In genomic region chr5:114173877-114174581, GRCm38 (mm10) we compare ENCODE assay signal across 12 mouse cellular contexts. TPM values are rescaled to one million over a fixed set of nuclear protein-coding genes. Genes with fewer than 3 reads are reported as not detected.
DNase-seq lines count a peak whose midpoint lies in the region; ATAC-seq lines count a peak whose summit lies in the region.
"Had no signal": no experiment of that assay in that cellular context is flagged by ENCODE, and none has a peak within 500 bp of the region (broad histone marks: within the 10 kb centered on the region; RNA-seq: fewer than 3 reads in every experiment).

No protein-coding gene starts in this region.

- peak overlapping the region; percentile 54 for H3K27ac ChIP-seq in heart, embryonic 11.5 days (ENCODE audit: low read depth, low read length)
- H3K27ac ChIP-seq in intestine, embryonic 14.5 days (ENCODE audit: low read depth) = no peak overlapping the region
- H3K27ac ChIP-seq in stomach, embryonic 14.5 days (ENCODE audit: low read length) = no peak overlapping the region
- H3K27ac ChIP-seq: left cerebral cortex, adult 2 months; midbrain, embryonic 10.5 days; neural tube, embryonic 13.5 days had no signal

- H3K27me3 ChIP-seq in heart, embryonic 11.5 days (ENCODE audit: control insufficient read depth, insufficient read depth, low read length) = no peaks in the 10 kb centered on the region
- H3K27me3 ChIP-seq in megakaryocyte, embryonic 14.5 days (replicated peaks) = peaks cover 12% of the 10 kb centered on the region
- H3K27me3 ChIP-seq in intestine, embryonic 14.5 days (replicated peaks; ENCODE audit: control insufficient read depth, insufficient read depth, low read length) = no peaks in the 10 kb centered on the region
- no peaks in the 10 kb centered on the region for H3K27me3 ChIP-seq in stomach, embryonic 14.5 days (ENCODE audit: control insufficient read depth, insufficient read depth, low read length)

- no peak for ATAC-seq in heart, embryonic 11.5 days (replicated peaks; ENCODE audit: insufficient number of reproducible peaks, low FRiP score, low TSS enrichment)
- ATAC-seq in megakaryocyte, adult 5-6 weeks (ENCODE audit: poor library complexity, severe bottlenecking) = no peak
- ATAC-seq in intestine, embryonic 14.5 days (replicated peaks; ENCODE audit: low FRiP score, low TSS enrichment, low read depth) = no peak
- no peak for ATAC-seq in stomach, embryonic 14.5 days (ENCODE audit: insufficient number of reproducible peaks, insufficient read depth, low FRiP score, low read depth)
- no peak for ATAC-seq in inflammation-experienced regulatory T-cells, adult 6 months
- ATAC-seq: activated CD4-positive, CD25-positive, alpha-beta regulatory T cell, adult 4 months had no signal

- intact Hi-C loops in heart, postnatal 25 days (cut with DNase I) = no loop called here

- H3K36me3 ChIP-seq in heart, embryonic 11.5 days (ENCODE audit: control insufficient read depth, insufficient read depth, low read length) = 0 out of 2 replicates have a peak, but pooled peaks cover 3% of the 10 kb centered on the region
- H3K36me3 ChIP-seq in megakaryocyte, embryonic 14.5 days (replicated peaks; ENCODE audit: low read length) = no peaks in the 10 kb centered on the region
- no peaks in the 10 kb centered on the region for H3K36me3 ChIP-seq in intestine, embryonic 14.5 days (ENCODE audit: control insufficient read depth, insufficient read depth, low read length)
- H3K36me3 ChIP-seq in stomach, embryonic 14.5 days (ENCODE audit: control insufficient read depth, insufficient read depth, low read length) = no peaks in the 10 kb centered on the region
- H3K36me3 ChIP-seq: midbrain, embryonic 10.5 days; neural tube, embryonic 13.5 days had no signal

- peaks cover 4% of the 10 kb centered on the region for H3K4me1 ChIP-seq in heart, embryonic 11.5 days (ENCODE audit: control insufficient read depth, insufficient read depth, low read length)
- H3K4me1 ChIP-seq in megakaryocyte, embryonic 14.5 days = peaks cover 30% of the 10 kb centered on the region
- no peaks in the 10 kb centered on the region; the same call in 1 of the 2 replicates for H3K4me1 ChIP-seq in intestine, embryonic 14.5 days (replicated peaks; ENCODE audit: control insufficient read depth, insufficient read depth, low read length)
- H3K4me1 ChIP-seq in stomach, embryonic 14.5 days (ENCODE audit: control insufficient read depth, insufficient read depth, low read length) = no peaks in the 10 kb centered on the region

- no peak overlapping the region for H3K4me3 ChIP-seq in heart, embryonic 11.5 days (ENCODE audit: low read depth, low read length)
- peak overlapping the region; percentile 81 for H3K4me3 ChIP-seq in megakaryocyte, embryonic 14.5 days (replicated peaks)
- H3K4me3 ChIP-seq in intestine, embryonic 14.5 days (ENCODE audit: low read depth, low read length) = no peak overlapping the region
- no peak overlapping the region for H3K4me3 ChIP-seq in stomach, embryonic 14.5 days (ENCODE audit: low read depth, low read length)
- H3K4me3 ChIP-seq: left cerebral cortex, adult 2 months; neural tube, embryonic 13.5 days had no signal

- DNase-seq in heart, postnatal 25 days (ENCODE audit: low spot score) = no peak
- DNase-seq in intestine, embryonic 14.5 days (ENCODE audit: low spot score) = no peak
- DNase-seq in natural killer cell, adult 2 months (ENCODE audit: low spot score in 2 of 2) = no peak

- peak overlapping the region; percentile 49 for H3K4me2 ChIP-seq in heart, embryonic 11.5 days
- peak overlapping the region; percentile 23; the same call in 1 of the 2 replicates for H3K4me2 ChIP-seq in intestine, embryonic 14.5 days (ENCODE audit: low read length)
- H3K4me2 ChIP-seq in stomach, embryonic 14.5 days (replicated peaks; ENCODE audit: low read depth, low read length) = 0 out of 2 replicates have a peak overlapping the region, but pooled peaks have one; percentile 4

- H3K9me3 ChIP-seq in heart, embryonic 11.5 days (replicated peaks; ENCODE audit: control insufficient read depth, low read length) = no peaks in the 10 kb centered on the region
- H3K9me3 ChIP-seq in megakaryocyte, embryonic 14.5 days = peaks cover 12% of the 10 kb centered on the region
- no peaks in the 10 kb centered on the region for H3K9me3 ChIP-seq in intestine, embryonic 14.5 days (ENCODE audit: control insufficient read depth, low read length)
- no peaks in the 10 kb centered on the region for H3K9me3 ChIP-seq in stomach, embryonic 14.5 days (ENCODE audit: control insufficient read depth, low read depth, low read length)
- H3K9me3 ChIP-seq: midbrain, embryonic 10.5 days; neural tube, embryonic 13.5 days had no signal

- WGBS in heart, embryonic 11.5 days (ENCODE audit: insufficient replicate concordance) = 17% methylated on average over 14 of the region's 16 CpGs
- 21% methylated on average over 16 of the region's 16 CpGs for WGBS in intestine, embryonic 14.5 days
- 21% methylated on average over 16 of the region's 16 CpGs for WGBS in stomach, embryonic 14.5 days

- no peak overlapping the region for H3K9ac ChIP-seq in heart, embryonic 11.5 days (ENCODE audit: low read depth, low read length)
- H3K9ac ChIP-seq in intestine, embryonic 14.5 days (ENCODE audit: low read length) = no peak overlapping the region
- no peak overlapping the region for H3K9ac ChIP-seq in stomach, embryonic 14.5 days (replicated peaks; ENCODE audit: low read depth, low read length)
- H3K9ac ChIP-seq: neural tube, embryonic 13.5 days had no signal

RNA-seq across cellular contexts. Expression of gene Acacb, which starts 27.7 kb away (rescaled TPM):
- 7.6 and 8.0 TPM in 2 replicates for polyA plus RNA-seq in heart, embryonic 11.5 days (2014; fragmentation: Nextera tagmentation; extraction: Ambion mirVana)
- total RNA-seq in heart, postnatal 25 days (2021) = 100 to 1,000 TPM; 182 to 193 TPM
- polyA plus RNA-seq in megakaryocyte, embryonic 14.5 days (2012; ENCODE audit: insufficient read depth, low replicate concordance) = 0.48 TPM in 2 replicates
- total RNA-seq in megakaryocyte, adult 5-6 weeks (2015) = 0.02 and 0.05 TPM in 2 replicates
- 0.07 TPM in 1 of 2 replicates, not detected in the other for total RNA-seq in megakaryocyte, adult 5-6 weeks (2017)
- 2.3 and 2.4 TPM in 2 replicates for polyA plus RNA-seq in intestine, embryonic 14.5 days (2014; fragmentation: Nextera tagmentation; extraction: Ambion mirVana)
- 2.5 and 3.3 TPM in 2 replicates for polyA plus RNA-seq in stomach, embryonic 14.5 days (2014; fragmentation: Nextera tagmentation; extraction: Ambion mirVana)
- polyA plus RNA-seq in inflammation-experienced regulatory T-cells, adult 6 months (2017; shearing (Covaris generic)) = 1 to 10 TPM; 1.3 to 4.5 (median 1.7) TPM

RNA-seq across cellular contexts. Expression of gene Ung, which starts 43.8 kb away (rescaled TPM):
- 26.3 and 37.0 TPM in 2 replicates for polyA plus RNA-seq in heart, embryonic 11.5 days (2014; fragmentation: Nextera tagmentation; extraction: Ambion mirVana)
- total RNA-seq in heart, postnatal 25 days (2021) = 10 to 100 TPM; 29.7 to 32.3 TPM
- polyA plus RNA-seq in megakaryocyte, embryonic 14.5 days (2012; ENCODE audit: insufficient read depth, low replicate concordance) = 10.8 and 14.5 TPM in 2 replicates
- 3.0 and 3.1 TPM in 2 replicates for total RNA-seq in megakaryocyte, adult 5-6 weeks (2015)
- total RNA-seq in megakaryocyte, adult 5-6 weeks (2017) = 6.1 and 9.7 TPM in 2 replicates
- polyA plus RNA-seq in intestine, embryonic 14.5 days (2014; fragmentation: Nextera tagmentation; extraction: Ambion mirVana) = 38.2 and 41.6 TPM in 2 replicates
- 24.1 and 28.8 TPM in 2 replicates for polyA plus RNA-seq in stomach, embryonic 14.5 days (2014; fragmentation: Nextera tagmentation; extraction: Ambion mirVana)
- polyA plus RNA-seq in inflammation-experienced regulatory T-cells, adult 6 months (2017; shearing (Covaris generic)) = 1 to 10 TPM; 7.8 to 9.1 (median 8.5) TPM

RNA-seq across cellular contexts. Expression of gene Alkbh2, which starts 46.0 kb away (rescaled TPM):
- polyA plus RNA-seq in heart, embryonic 11.5 days (2014; fragmentation: Nextera tagmentation; extraction: Ambion mirVana) = 8.7 and 12.8 TPM in 2 replicates
- 1 to 10 TPM in 1 of 2 experiments, under 1 TPM in 1; 0.83 to 1.4 TPM for total RNA-seq in heart, postnatal 25 days (2021)
- 5.6 and 11.6 TPM in 2 replicates for polyA plus RNA-seq in megakaryocyte, embryonic 14.5 days (2012; ENCODE audit: insufficient read depth, low replicate concordance)
- 3.0 and 3.2 TPM in 2 replicates for total RNA-seq in megakaryocyte, adult 5-6 weeks (2015)
- total RNA-seq in megakaryocyte, adult 5-6 weeks (2017) = 1.4 and 1.6 TPM in 2 replicates
- polyA plus RNA-seq in intestine, embryonic 14.5 days (2014; fragmentation: Nextera tagmentation; extraction: Ambion mirVana) = 9.4 and 12.6 TPM in 2 replicates
- polyA plus RNA-seq in stomach, embryonic 14.5 days (2014; fragmentation: Nextera tagmentation; extraction: Ambion mirVana) = 9.6 and 10.0 TPM in 2 replicates
- polyA plus RNA-seq in inflammation-experienced regulatory T-cells, adult 6 months (2017; shearing (Covaris generic)) = 1 to 10 TPM; 4.3 to 8.4 (median 5.4) TPM
